Mouse (Mus musculus) heart, postnatal 4 days (tissue): Measurements from ENCODE around the gene Timp1. TPM values are rescaled to one million over a fixed set of nuclear protein-coding genes. Genes with fewer than 3 reads are reported as not detected.

Source experiments
- microRNA-seq, 2 experiments: library from miRNA; unstranded; fragments of <30 nt; microRNA quantifications; one replicate each; pipeline ENCODE4 v1.2.0; 2021 to 2022
- total RNA-seq, 2 experiments: library from RNA; stranded (reverse); gene quantifications; 2 replicates each; pipeline ENCODE4 v1.2.3; 2021

Timp1 gene
- total RNA-seq, 2 experiments from 2014 or later = 19.8 to 21.1 TPM

Small RNA genes lying within 50 kb of the gene (microRNA-seq; reads per million reads assigned to microRNA genes)
- gene Gm24824 (0 reads per million in 2 experiments), gene Mir5617 (0 reads per million in 2 experiments)

Other genes with a start within 250 kb of the Timp1 start
- gene Uba1, start 211.8 kb upstream of the Timp1 start, total RNA-seq = 100 to 1,000 TPM; 293 to 326 TPM
- 100 to 1,000 TPM; 173 to 186 TPM for gene Cdk16, start 182.2 kb upstream of the Timp1 start, total RNA-seq
- 10 to 100 TPM; 17.0 to 17.1 TPM for gene Usp11, start 166.3 kb upstream of the Timp1 start, total RNA-seq
- gene Araf, start 72.4 kb upstream of the Timp1 start, total RNA-seq = 10 to 100 TPM; 69.1 to 73.3 TPM
- under 1 TPM; 0.29 to 0.41 TPM for gene Syn1, start 50.8 kb downstream of the Timp1 start, total RNA-seq
- gene Cfp, start 61.4 kb downstream of the Timp1 start, total RNA-seq = 1 to 10 TPM; 3.4 to 4.5 TPM
- 10 to 100 TPM; 13.5 to 14.4 TPM for gene Elk1, start 80.4 kb downstream of the Timp1 start, total RNA-seq
- gene Uxt, start 91.9 kb downstream of the Timp1 start, total RNA-seq = 10 to 100 TPM; 37.0 to 41.9 TPM
- gene Zfp182, start 192.2 kb downstream of the Timp1 start, total RNA-seq = 1 to 10 TPM; 4.1 to 4.5 TPM
- not detected for gene Spaca5, start 198.2 kb downstream of the Timp1 start, total RNA-seq
- under 1 TPM; 0.59 to 0.91 TPM for gene Zfp300, start 219.4 kb downstream of the Timp1 start, total RNA-seq
- not detected for gene Ssxa1, start 245.7 kb downstream of the Timp1 start, total RNA-seq